Mouse (Mus musculus): ENCODE data around the gene Csn1s2a.
"Not testable (repeated sequence)": the region's sequence is repeated elsewhere in the genome, so short reads cannot be mapped to it uniquely, and the experiment has no call there.

Csn1s2a gene

DNA sequence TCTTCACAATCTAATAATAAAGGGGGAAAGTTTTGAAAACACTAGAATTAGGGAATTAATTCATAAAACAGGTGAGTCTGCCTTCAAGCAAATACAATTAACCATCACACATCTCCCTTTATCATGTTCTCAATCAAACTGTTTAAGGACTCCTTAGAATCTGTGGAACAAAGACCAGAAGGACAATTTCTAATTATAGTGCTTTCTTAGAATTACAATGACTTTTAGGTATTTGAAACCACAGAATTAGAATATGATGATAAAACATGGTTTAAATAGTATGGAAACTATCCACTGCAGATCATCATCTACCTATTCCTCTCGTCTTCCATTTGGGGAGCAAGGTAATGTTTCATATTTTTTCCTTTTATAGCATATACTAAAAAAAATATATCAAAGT is at the start of gene Csn1s2a:
Csn1s2a (plus strand) TSS at position 301 of the 400 bp plus-strand sequence.
- ATAC-seq (ENCODE audit: low TSS enrichment): no peak

DNA sequence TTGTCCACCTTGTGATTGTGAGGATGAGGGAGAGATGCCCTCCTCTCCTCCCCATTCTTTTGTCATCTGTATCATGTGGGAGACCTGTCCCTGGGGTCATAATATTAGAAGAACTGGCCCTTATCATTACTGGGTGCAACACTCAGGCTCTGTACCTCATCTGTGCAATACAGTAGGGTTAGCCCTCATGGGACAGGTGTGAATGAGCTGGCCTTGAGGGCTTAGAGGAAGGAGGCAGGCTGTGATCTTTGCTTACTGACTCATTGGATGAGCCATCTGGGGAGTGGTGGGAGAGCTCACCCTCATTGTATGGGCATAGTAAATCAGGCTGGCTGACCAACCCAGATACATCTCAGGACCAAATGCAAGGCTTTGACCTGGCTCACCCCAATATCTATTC is 39.5 kb upstream of the Csn1s2a start:
- ATAC-seq (ENCODE audit: low TSS enrichment): no peak

DNA sequence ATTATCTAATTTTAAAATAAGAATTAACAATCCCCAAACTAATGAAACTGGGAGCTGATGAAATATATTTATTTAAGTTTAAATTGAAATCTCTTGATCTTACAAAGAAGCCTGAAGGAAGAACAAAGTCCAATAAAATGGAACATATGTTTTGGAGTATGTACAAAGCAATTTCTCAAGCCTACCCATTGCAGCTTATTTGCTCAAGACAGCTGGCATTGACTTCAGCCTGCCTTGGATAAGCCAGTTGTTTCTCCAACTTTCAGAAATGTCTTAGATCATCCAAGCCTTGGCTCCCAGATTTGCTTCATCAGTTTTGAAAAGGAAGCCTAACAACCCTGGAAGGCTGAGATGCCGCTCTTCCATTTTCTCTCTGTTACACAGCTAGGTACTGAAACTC is 20.9 kb upstream of the Csn1s2a start:
- no peak for ATAC-seq (ENCODE audit: low TSS enrichment)

DNA sequence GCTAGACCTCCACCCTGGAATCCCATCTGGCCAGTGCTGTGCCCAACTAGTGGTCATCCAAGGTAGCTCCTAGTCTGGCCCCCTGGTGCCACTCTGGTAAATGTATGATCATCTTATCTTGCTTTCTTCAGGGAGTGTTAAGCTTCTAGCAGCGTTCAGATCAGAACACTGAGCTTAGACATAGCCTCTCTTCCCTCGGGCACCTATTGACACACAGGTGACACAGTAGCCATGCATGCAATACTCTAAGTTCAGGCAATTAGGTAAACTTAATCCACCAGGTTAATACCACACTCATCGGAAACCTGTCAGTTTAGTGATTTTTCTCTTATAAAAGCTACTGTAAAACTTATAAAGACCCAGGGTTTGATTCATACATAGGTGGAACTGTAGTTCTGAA is 9.8 kb upstream of the Csn1s2a start:
- no peak for ATAC-seq (ENCODE audit: low TSS enrichment)

DNA sequence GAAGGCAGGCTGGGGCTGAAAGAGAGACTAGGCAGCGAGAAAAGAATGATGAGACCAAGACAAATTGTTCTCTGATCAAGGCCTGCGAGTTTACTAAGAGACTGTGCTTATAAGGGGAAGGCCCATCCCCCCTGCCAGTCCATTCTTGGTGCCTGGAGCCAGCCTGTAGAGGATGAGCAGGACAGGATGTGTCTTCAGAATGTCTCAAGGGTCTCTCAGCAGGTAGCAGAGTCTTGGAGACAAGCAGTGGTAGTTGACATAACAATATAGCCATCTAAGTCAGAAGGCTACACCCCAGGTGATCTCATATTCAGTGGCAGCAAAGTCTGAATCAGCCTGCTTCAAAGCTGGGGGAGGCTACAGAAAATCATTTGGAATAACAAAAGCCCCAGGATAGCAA is 2.2 kb upstream of the Csn1s2a start:
- ATAC-seq (ENCODE audit: low TSS enrichment): not testable (repeated sequence)

DNA sequence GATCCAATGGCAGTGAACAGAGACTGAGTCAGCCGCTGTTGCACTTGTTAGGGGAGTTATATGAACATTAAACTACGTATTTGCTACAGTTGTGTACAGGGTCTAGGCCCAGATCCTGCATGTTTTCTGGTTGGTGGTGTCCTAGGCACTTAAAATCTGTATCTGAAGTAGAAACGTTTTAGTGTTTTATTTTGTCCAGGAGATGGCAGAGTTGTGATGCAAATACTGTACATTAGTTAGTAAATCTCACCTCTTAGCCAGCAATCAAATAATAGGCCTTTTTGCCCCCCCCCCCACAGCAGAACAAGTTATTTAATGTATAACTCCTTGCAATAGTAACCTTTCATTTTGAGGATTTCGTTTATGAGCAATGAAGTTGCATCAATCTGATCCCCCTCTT is 8.4 kb downstream of the Csn1s2a start:
- ATAC-seq (ENCODE audit: low TSS enrichment): no peak

DNA sequence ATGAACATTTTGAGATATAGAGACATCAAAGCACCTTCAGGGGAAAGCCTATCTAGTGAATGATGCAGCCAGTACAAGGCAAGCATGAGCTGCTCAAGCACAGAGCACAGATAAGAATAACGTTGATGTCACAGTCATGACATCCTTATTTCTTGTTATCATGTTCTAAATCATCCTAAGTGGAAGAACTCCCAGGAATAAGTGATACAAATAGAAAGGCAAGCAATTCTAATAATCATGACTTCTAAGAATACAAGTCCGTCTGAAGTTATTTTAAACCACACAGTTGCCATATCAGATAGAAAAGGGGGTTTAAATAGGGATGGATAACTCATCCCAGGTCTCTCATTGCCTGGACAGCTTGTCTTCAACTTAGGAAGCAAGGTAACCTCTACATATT is 33.4 kb downstream of the Csn1s2a start, which contains the start of gene Csn1s2b:
Csn1s2b (plus strand) TSS at position 301 of the 400 bp plus-strand sequence.
- no peak for ATAC-seq (ENCODE audit: low TSS enrichment)

DNA sequence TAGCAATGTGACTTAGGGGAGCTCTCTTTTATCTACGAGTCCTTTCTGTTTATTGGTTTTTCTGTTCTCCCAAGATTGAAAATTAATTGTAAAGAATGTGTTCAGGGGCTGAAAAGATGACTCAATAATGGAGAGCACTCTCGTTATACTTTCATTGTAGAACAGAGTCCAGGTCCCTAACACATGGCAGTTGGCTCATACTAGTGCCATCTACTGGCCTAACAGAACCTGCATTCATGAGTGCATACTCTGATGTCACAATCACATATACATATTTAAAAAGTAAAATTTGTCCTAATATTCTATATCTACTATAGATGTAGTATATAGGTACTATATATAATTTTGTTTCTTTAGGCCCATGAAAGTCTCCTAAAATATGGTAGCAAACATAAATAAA is 34.9 kb downstream of the Csn1s2a start:
- ATAC-seq (ENCODE audit: low TSS enrichment): no peak

DNA sequence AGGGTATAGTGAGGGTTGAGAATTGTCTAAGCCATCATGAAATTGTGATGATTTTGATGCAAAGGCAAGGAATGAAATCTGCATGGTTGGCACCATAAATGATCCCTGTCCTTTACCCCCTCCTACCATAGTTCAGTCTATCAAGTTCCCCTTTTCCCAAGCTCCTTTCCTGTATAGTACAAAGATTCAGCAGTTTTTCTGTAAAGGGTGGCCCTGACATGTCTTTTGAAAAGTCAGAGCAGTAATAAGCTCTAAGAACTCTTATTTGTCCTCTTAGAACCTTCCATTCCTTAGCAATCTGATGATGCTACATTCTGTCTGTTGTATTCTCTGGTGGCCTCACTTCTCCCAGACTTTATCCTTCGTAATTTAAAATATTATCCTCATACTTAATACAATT is 51.0 kb downstream of the Csn1s2a start, which contains the start of gene Prr27:
Prr27 (plus strand) TSS at position 301 of the 400 bp plus-strand sequence.
- no peak for ATAC-seq (ENCODE audit: low TSS enrichment)
